Mouse (Mus musculus): ENCODE results near the gene Pnkd. TPM values are rescaled to one million over a fixed set of nuclear protein-coding genes. Genes with fewer than 3 reads are reported as not detected.

The Pnkd gene
- polyA plus RNA-seq, 2 experiments = 63.9 to 124 TPM

GRCm38 (mm10) chr1:74293306-74293960 is 8.7 kb downstream of the Pnkd start:
- TF ChIP-seq POLR2A (IDR thresholded peaks at IDR 0.05; ENCODE audit: borderline replicate concordance, extremely low read depth, insufficient read depth, insufficient read length) = no peak
- Histone ChIP-seq H3K27me3 (ENCODE audit: control insufficient read depth, insufficient read depth, low read length) (no peaks in the 10 kb centered on the region), H3K4me1 (ENCODE audit: control insufficient read depth, insufficient read depth, low read length) (peaks cover 29% of the 10 kb centered on the region), H3K9me3 (ENCODE audit: control insufficient read depth, low read length) (no peaks in the 10 kb centered on the region), H3K36me3 (ENCODE audit: control insufficient read depth, insufficient read depth, low read length) (peaks cover 54% of the 10 kb centered on the region), H3K27ac (replicated peaks; ENCODE audit: low read depth, low read length) (no peak overlapping the region), H3K4me2 (replicated peaks; ENCODE audit: low read depth, low read length, severe bottlenecking) (no peak overlapping the region), H3K4me3 (replicated peaks; ENCODE audit: low read length) (no peak overlapping the region), H3K9ac (ENCODE audit: low read depth, low read length, severe bottlenecking) (no peak overlapping the region)
- DNase-seq (ENCODE audit: low spot score) (no peak), ATAC-seq (ENCODE audit: low FRiP score, low read depth) (no peak)
- WGBS = 88% methylated on average over 8 of the region's 8 CpGs

- DNase-seq (ENCODE audit: low spot score) (no peak), ATAC-seq (ENCODE audit: low FRiP score, low read depth) (no peak)
- no peak overlapping the region for H3K4me3 ChIP-seq (replicated peaks; ENCODE audit: low read length)
- H3K4me2 ChIP-seq (replicated peaks; ENCODE audit: low read depth, low read length, severe bottlenecking) = no peak overlapping the region
- WGBS = 89% methylated on average over 3 of the region's 3 CpGs
- no peaks in the 10 kb centered on the region for H3K27me3 ChIP-seq (ENCODE audit: control insufficient read depth, insufficient read depth, low read length)
- no peaks in the 10 kb centered on the region for H3K9me3 ChIP-seq (ENCODE audit: control insufficient read depth, low read length)
- peaks cover 47% of the 10 kb centered on the region for H3K36me3 ChIP-seq (ENCODE audit: control insufficient read depth, insufficient read depth, low read length)
- no peak overlapping the region for H3K27ac ChIP-seq (replicated peaks; ENCODE audit: low read depth, low read length)
- no peak overlapping the region for H3K9ac ChIP-seq (ENCODE audit: low read depth, low read length, severe bottlenecking)
- H3K4me1 ChIP-seq (ENCODE audit: control insufficient read depth, insufficient read depth, low read length) = peaks cover 29% of the 10 kb centered on the region
- no peak for TF ChIP-seq POLR2A (IDR thresholded peaks at IDR 0.05; ENCODE audit: borderline replicate concordance, extremely low read depth, insufficient read depth, insufficient read length)
Measured at GRCm38 (mm10) chr1:74294090-74294643, 9.4 kb downstream of the Pnkd start.

- ATAC-seq (ENCODE audit: low FRiP score, low read depth) (no peak), DNase-seq (ENCODE audit: low spot score) (no peak)
- peak overlapping the region; percentile 44; the same call in 1 of the 2 replicates for H3K9ac ChIP-seq (ENCODE audit: low read depth, low read length, severe bottlenecking)
- H3K4me2 ChIP-seq (replicated peaks; ENCODE audit: low read depth, low read length, severe bottlenecking) = no peak overlapping the region
- no peaks in the 10 kb centered on the region for H3K27me3 ChIP-seq (ENCODE audit: control insufficient read depth, insufficient read depth, low read length)
- H3K27ac ChIP-seq (replicated peaks; ENCODE audit: low read depth, low read length) = peak overlapping the region; percentile 90
- no peak for TF ChIP-seq POLR2A (IDR thresholded peaks at IDR 0.05; ENCODE audit: borderline replicate concordance, extremely low read depth, insufficient read depth, insufficient read length)
- no peaks in the 10 kb centered on the region for H3K9me3 ChIP-seq (ENCODE audit: control insufficient read depth, low read length)
- no peak overlapping the region for H3K4me3 ChIP-seq (replicated peaks; ENCODE audit: low read length)
- H3K4me1 ChIP-seq (ENCODE audit: control insufficient read depth, insufficient read depth, low read length) = peaks cover 29% of the 10 kb centered on the region
- peaks cover 40% of the 10 kb centered on the region for H3K36me3 ChIP-seq (ENCODE audit: control insufficient read depth, insufficient read depth, low read length)
- WGBS = 90% methylated on average over 6 of the region's 6 CpGs
Measured at GRCm38 (mm10) chr1:74294733-74295455, 10.2 kb downstream of the Pnkd start.

GRCm38 (mm10) chr1:74295456-74296171 is 10.9 kb downstream of the Pnkd start:
- H3K4me1 ChIP-seq (ENCODE audit: control insufficient read depth, insufficient read depth, low read length) = peaks cover 26% of the 10 kb centered on the region
- no peaks in the 10 kb centered on the region for H3K27me3 ChIP-seq (ENCODE audit: control insufficient read depth, insufficient read depth, low read length)
- no peak overlapping the region for H3K4me3 ChIP-seq (replicated peaks; ENCODE audit: low read length)
- 14% methylated on average over 9 of the region's 9 CpGs for WGBS
- ATAC-seq (ENCODE audit: low FRiP score, low read depth) (peak; percentile 86), DNase-seq (ENCODE audit: low spot score) (peak; percentile 88)
- peaks cover 33% of the 10 kb centered on the region for H3K36me3 ChIP-seq (ENCODE audit: control insufficient read depth, insufficient read depth, low read length)
- H3K9me3 ChIP-seq (ENCODE audit: control insufficient read depth, low read length) = no peaks in the 10 kb centered on the region
- peak overlapping the region; percentile 90 for H3K27ac ChIP-seq (replicated peaks; ENCODE audit: low read depth, low read length)
- peak overlapping the region; percentile 39 for H3K4me2 ChIP-seq (replicated peaks; ENCODE audit: low read depth, low read length, severe bottlenecking)
- TF ChIP-seq POLR2A (IDR thresholded peaks at IDR 0.05; ENCODE audit: borderline replicate concordance, extremely low read depth, insufficient read depth, insufficient read length) = no peak
- peak overlapping the region; percentile 44 for H3K9ac ChIP-seq (ENCODE audit: low read depth, low read length, severe bottlenecking)

GRCm38 (mm10) chr1:74296477-74296876 is 11.7 kb downstream of the Pnkd start:
- H3K27me3 ChIP-seq (ENCODE audit: control insufficient read depth, insufficient read depth, low read length) = no peaks in the 10 kb centered on the region
- no peak overlapping the region for H3K4me3 ChIP-seq (replicated peaks; ENCODE audit: low read length)
- H3K9ac ChIP-seq (ENCODE audit: low read depth, low read length, severe bottlenecking) = peak overlapping the region; percentile 44; the same call in 1 of the 2 replicates
- no peak for ATAC-seq (ENCODE audit: low FRiP score, low read depth)
- peaks cover 26% of the 10 kb centered on the region for H3K4me1 ChIP-seq (ENCODE audit: control insufficient read depth, insufficient read depth, low read length)
- no peaks in the 10 kb centered on the region for H3K9me3 ChIP-seq (ENCODE audit: control insufficient read depth, low read length)
- no peak for TF ChIP-seq POLR2A (IDR thresholded peaks at IDR 0.05; ENCODE audit: borderline replicate concordance, extremely low read depth, insufficient read depth, insufficient read length)
- H3K27ac ChIP-seq (replicated peaks; ENCODE audit: low read depth, low read length) = peak overlapping the region; percentile 90
- peaks cover 26% of the 10 kb centered on the region for H3K36me3 ChIP-seq (ENCODE audit: control insufficient read depth, insufficient read depth, low read length)
- H3K4me2 ChIP-seq (replicated peaks; ENCODE audit: low read depth, low read length, severe bottlenecking) = 0 out of 2 replicates have a peak overlapping the region, but pooled peaks have one; percentile 39
- DNase-seq (ENCODE audit: low spot score) = no peak
- 40% methylated on average over 6 of the region's 6 CpGs for WGBS

Measured in limb, embryonic 14.5 days (tissue).